ENCODE assay signal across 8 mouse cellular contexts in genomic region chr5:115203735-115204561, GRCm38 (mm10). TPM values are rescaled to one million over a fixed set of nuclear protein-coding genes. Genes with fewer than 3 reads are reported as not detected.
DNase-seq lines count a peak whose midpoint lies in the region; ATAC-seq and TF ChIP-seq lines count a peak whose summit lies in the region.

No protein-coding gene starts in this region.

- no peak overlapping the region for H3K27ac ChIP-seq in MEL (ENCODE audit: control insufficient read depth, low read depth, low read length)
- peak overlapping the region; percentile 73 for H3K27ac ChIP-seq in forebrain, embryonic 14.5 days (ENCODE audit: low read depth, low read length)
- H3K27ac ChIP-seq in kidney, embryonic 14.5 days (ENCODE audit: low read depth, low read length) = no peak overlapping the region

- peaks cover 0 to 29% of the 10 kb centered on the region in 2 experiments; a peak in 2 of 4 replicates for H3K4me1 ChIP-seq in MEL (ENCODE audit: control insufficient read depth in 1 of 2, insufficient read depth in 2 of 2, low read length in 2 of 2)
- H3K4me1 ChIP-seq in forebrain, embryonic 14.5 days (ENCODE audit: control insufficient read depth, insufficient read depth, low read length) = peaks cover 12% of the 10 kb centered on the region
- H3K4me1 ChIP-seq in kidney, embryonic 14.5 days (ENCODE audit: control insufficient read depth, insufficient read depth, low read length) = peaks cover 11% of the 10 kb centered on the region

- peak overlapping the region; percentile 19; the same call in 1 of the 2 replicates for H3K9ac ChIP-seq in MEL (ENCODE audit: control insufficient read depth, low read depth, low read length, poor library complexity, severe bottlenecking)
- H3K9ac ChIP-seq in forebrain, embryonic 14.5 days (ENCODE audit: low read length) = peak overlapping the region; percentile 57
- peak overlapping the region; percentile 18 for H3K9ac ChIP-seq in kidney, embryonic 14.5 days (ENCODE audit: low read depth, low read length)

- 11% methylated on average over 23 of the region's 23 CpGs for WGBS in forebrain, embryonic 14.5 days
- WGBS in kidney, embryonic 14.5 days = 8% methylated on average over 23 of the region's 23 CpGs

- peaks cover 0 to 8% of the 10 kb centered on the region in 2 experiments; a peak in 2 of 4 replicates for H3K36me3 ChIP-seq in MEL (ENCODE audit: control insufficient read depth in 1 of 2, insufficient read depth in 2 of 2, low read length in 2 of 2)
- H3K36me3 ChIP-seq in forebrain, embryonic 14.5 days (ENCODE audit: control insufficient read depth, insufficient read depth, low read length) = no peaks in the 10 kb centered on the region
- H3K36me3 ChIP-seq in kidney, embryonic 14.5 days (ENCODE audit: control insufficient read depth, insufficient read depth, low read length) = no peaks in the 10 kb centered on the region

- TF ChIP-seq EP300 in MEL (IDR thresholded peaks at IDR 0.05; ENCODE audit: low read depth in 1 of 2, low read length in 2 of 2) = peak; percentile 52 to 54

- no peak for TF ChIP-seq POLR2A in MEL (IDR thresholded peaks at IDR 0.05; ENCODE audit: control insufficient read depth in 1 of 2, insufficient read depth in 1 of 2, low read depth in 1 of 2, low read length in 2 of 2, poor library complexity in 1 of 2)

- intact Hi-C loops in left cerebral cortex, postnatal 14 days (cut with DNase I) = no loop called here

- no peak for TF ChIP-seq RAD21 in MEL (IDR thresholded peaks at IDR 0.05; ENCODE audit: low read depth, low read length)

- peak overlapping the region; percentile 45 to 49 for H3K4me3 ChIP-seq in MEL (ENCODE audit: control insufficient read depth in 1 of 2, insufficient read depth in 1 of 2, low read depth in 2 of 2, low read length in 2 of 2)
- H3K4me3 ChIP-seq in forebrain, embryonic 14.5 days (ENCODE audit: low read depth, low read length) = peak overlapping the region; percentile 20
- peak overlapping the region; percentile 23 for H3K4me3 ChIP-seq in kidney, embryonic 14.5 days (ENCODE audit: low read length)

- peak; percentile 71 for ATAC-seq in forebrain, embryonic 14.5 days
- peak; percentile 60; the same call in 1 of the 2 replicates for ATAC-seq in kidney, embryonic 14.5 days (ENCODE audit: low FRiP score, low TSS enrichment)

- DNase-seq in 416B (ENCODE audit: low read depth) (peak; percentile 39), MEL (ENCODE audit: low read depth, low spot score) (peak; percentile 62)
- DNase-seq in forebrain, embryonic 14.5 days (ENCODE audit: low spot score) = peak; percentile 71
- peak; percentile 57 for DNase-seq in lung, postnatal 36 days
- no peak for DNase-seq in left cerebral cortex, postnatal 14 days (ENCODE audit: low spot score in 2 of 2)
- no peak for DNase-seq in adrenal gland, postnatal 25 days
- no peak for DNase-seq in thymus, postnatal 25 days

- H3K27me3 ChIP-seq in MEL (ENCODE audit: control insufficient read depth in 1 of 2, insufficient read depth in 2 of 2, low read length in 2 of 2) = peaks cover 0 to 2% of the 10 kb centered on the region in 2 experiments; a peak in 2 of 4 replicates
- no peaks in the 10 kb centered on the region for H3K27me3 ChIP-seq in forebrain, embryonic 14.5 days (replicated peaks; ENCODE audit: control insufficient read depth, insufficient read depth, low read length)
- H3K27me3 ChIP-seq in kidney, embryonic 14.5 days (ENCODE audit: control insufficient read depth, insufficient read depth, low read length) = peaks cover 2% of the 10 kb centered on the region; the same call in 1 of the 2 replicates

- TF ChIP-seq CTCF in MEL (IDR thresholded peaks at IDR 0.05 in 2 of 3, conservative IDR thresholded peaks at IDR 0.05 in 1 of 3; ENCODE audit: control insufficient read depth in 1 of 3, insufficient read depth in 1 of 3, low read depth in 2 of 3, low read length in 3 of 3, poor library complexity in 1 of 3, severe bottlenecking in 1 of 3) = no peak

- H3K79me2 ChIP-seq in MEL (ENCODE audit: control insufficient read depth, insufficient read depth, low read length, poor library complexity) = no peaks in the 10 kb centered on the region

- H3K9me3 ChIP-seq in MEL (replicated peaks; ENCODE audit: insufficient read depth, low read length) = no peaks in the 10 kb centered on the region
- no peaks in the 10 kb centered on the region for H3K9me3 ChIP-seq in forebrain, embryonic 14.5 days (replicated peaks; ENCODE audit: control insufficient read depth, low read length)
- no peaks in the 10 kb centered on the region for H3K9me3 ChIP-seq in kidney, embryonic 14.5 days (ENCODE audit: control insufficient read depth, low read length)

- H3K4me2 ChIP-seq in forebrain, embryonic 14.5 days (ENCODE audit: low read length) = peak overlapping the region; percentile 46
- H3K4me2 ChIP-seq in kidney, embryonic 14.5 days (replicated peaks; ENCODE audit: low read depth, low read length) = peak overlapping the region; percentile 43

TF ChIP-seq in MEL, 35 proteins besides CTCF, POLR2A, EP300 and RAD21:
- TF ChIP-seq MYC (IDR thresholded peaks at IDR 0.05; ENCODE audit: low read depth, low read length) (no peak), SIN3A (IDR thresholded peaks at IDR 0.05; ENCODE audit: low read length) (0 out of 2 replicates have a peak, but pooled peaks have one; percentile 23), ZNF384 (IDR thresholded peaks at IDR 0.05; ENCODE audit: low read depth, low read length) (peak; percentile 91), MYB (IDR thresholded peaks at IDR 0.05; ENCODE audit: low read depth, low read length) (no peak), TBP (IDR thresholded peaks at IDR 0.05; ENCODE audit: low read depth, low read length) (no peak), HCFC1 (IDR thresholded peaks at IDR 0.05; ENCODE audit: low read depth, low read length) (no peak), POLR2AphosphoS5 (IDR thresholded peaks at IDR 0.05; ENCODE audit: borderline replicate concordance, low read depth, low read length) (no peak), ZMIZ1 (IDR thresholded peaks at IDR 0.05; ENCODE audit: low read depth, low read length) (no peak), ETS1 (IDR thresholded peaks at IDR 0.05; ENCODE audit: low read depth, low read length) (peak; percentile 44; the same call in 1 of the 2 replicates), MEF2A (IDR thresholded peaks at IDR 0.05; ENCODE audit: extremely low read depth, insufficient replicate concordance, low read depth, low read length, poor library complexity, severe bottlenecking) (no peak), MAX (IDR thresholded peaks at IDR 0.05; ENCODE audit: low read length) (no peak), USF1 (IDR thresholded peaks at IDR 0.05; ENCODE audit: low read depth, low read length) (no peak), GATA1 (IDR thresholded peaks at IDR 0.05; ENCODE audit: low read depth, low read length) (no peak), UBTF (IDR thresholded peaks at IDR 0.05; ENCODE audit: borderline replicate concordance, insufficient read depth, low read depth, low read length) (no peak), MAFK (IDR thresholded peaks at IDR 0.05; ENCODE audit: borderline replicate concordance, low read depth, low read length) (no peak), MAZ (IDR thresholded peaks at IDR 0.05; ENCODE audit: low read depth, low read length) (no peak), RCOR1 (IDR thresholded peaks at IDR 0.05; ENCODE audit: low read depth, low read length) (peak; percentile 17; the same call in 1 of the 2 replicates), ZC3H11A (IDR thresholded peaks at IDR 0.05; ENCODE audit: low read depth, low read length) (no peak)

RNA-seq across cellular contexts. Expression of gene Cabp1, which starts 9.8 kb away (rescaled TPM):
- total RNA-seq in MEL (2012; rRNA removed) = 0.35 and 0.52 TPM in 2 replicates
- 1 to 10 TPM in 1 of 2 experiments, not detected in 1; 1.7 TPM for polyA plus RNA-seq in MEL (2012; ENCODE audit: insufficient read depth in 1 of 2, insufficient read length in 2 of 2, low read depth in 1 of 2, low replicate concordance in 2 of 2, missing spikeins in 1 of 2)
- 7.1 and 10.1 TPM in 2 replicates for polyA plus RNA-seq in forebrain, embryonic 14.5 days (2014; fragmentation: Nextera tagmentation; extraction: Ambion mirVana)
- polyA plus RNA-seq in kidney, embryonic 14.5 days (2014; fragmentation: Nextera tagmentation; extraction: Ambion mirVana) = 2.0 and 2.4 TPM in 2 replicates
- total RNA-seq in left cerebral cortex, postnatal 14 days (2021) = 100 to 1,000 TPM; 179 to 209 TPM
- 36.4 and 44.4 TPM in 2 replicates for total RNA-seq in adrenal gland, postnatal 25 days (2021)

RNA-seq across cellular contexts. Expression of gene Pop5, which starts 31.7 kb away (rescaled TPM):
- 166 and 208 TPM in 2 replicates for total RNA-seq in MEL (2012; rRNA removed)
- 100 to 1,000 TPM; 103 to 388 TPM for polyA plus RNA-seq in MEL (2012; ENCODE audit: insufficient read depth in 1 of 2, insufficient read length in 2 of 2, low read depth in 1 of 2, low replicate concordance in 2 of 2, missing spikeins in 1 of 2)
- polyA plus RNA-seq in forebrain, embryonic 14.5 days (2014; fragmentation: Nextera tagmentation; extraction: Ambion mirVana) = 101 and 105 TPM in 2 replicates
- 116 and 120 TPM in 2 replicates for polyA plus RNA-seq in kidney, embryonic 14.5 days (2014; fragmentation: Nextera tagmentation; extraction: Ambion mirVana)
- 10 to 100 TPM; 59.5 to 75.8 TPM for total RNA-seq in left cerebral cortex, postnatal 14 days (2021)
- total RNA-seq in adrenal gland, postnatal 25 days (2021) = 77.2 and 94.0 TPM in 2 replicates

RNA-seq across cellular contexts. Expression of gene Mlec, which starts 46.0 kb away (rescaled TPM):
- total RNA-seq in MEL (2012; rRNA removed) = 146 and 167 TPM in 2 replicates
- 100 to 1,000 TPM in 1 of 2 experiments, not detected in 1; 156 TPM for polyA plus RNA-seq in MEL (2012; ENCODE audit: insufficient read depth in 1 of 2, insufficient read length in 2 of 2, low read depth in 1 of 2, low replicate concordance in 2 of 2, missing spikeins in 1 of 2)
- 11.4 and 12.5 TPM in 2 replicates for polyA plus RNA-seq in forebrain, embryonic 14.5 days (2014; fragmentation: Nextera tagmentation; extraction: Ambion mirVana)
- polyA plus RNA-seq in kidney, embryonic 14.5 days (2014; fragmentation: Nextera tagmentation; extraction: Ambion mirVana) = 57.8 and 75.5 TPM in 2 replicates
- 10 to 100 TPM; 67.9 to 77.9 TPM for total RNA-seq in left cerebral cortex, postnatal 14 days (2021)
- total RNA-seq in adrenal gland, postnatal 25 days (2021) = 139 and 194 TPM in 2 replicates

Comparison
In these comparisons a context has a peak if more than half of its experiments do, and no peak if none do; other contexts are left out.
1. DNase-seq: peak in 416B (single experiment), MEL (single experiment), forebrain, embryonic 14.5 days (single experiment) and lung, postnatal 36 days (single experiment); none in left cerebral cortex, postnatal 14 days (0 of 2), adrenal gland, postnatal 25 days (single experiment) and thymus, postnatal 25 days (single experiment).
2. RNA of gene Cabp1, which starts 9.8 kb away (total RNA-seq): 179 to 209 TPM in left cerebral cortex, postnatal 14 days and 36.4 to 44.4 TPM in adrenal gland, postnatal 25 days; 0.35 to 0.52 TPM in MEL; every median in the first group is over 10 times any median in the second.
3. Peak in every context shown above with its lines, with median percentiles within 50 percentile points of each other: H3K4me3 ChIP-seq and H3K9ac ChIP-seq.